Mouse (Mus musculus) forebrain, embryonic 13.5 days (tissue): ENCODE data around the gene Tiparp. TPM values are rescaled to one million over a fixed set of nuclear protein-coding genes. Genes with fewer than 3 reads are reported as not detected.

Experiments
- ATAC-seq: fragments of 200-750 bp; cut with Nextera tagmentation; 2 replicates; pipeline ENCODE4 v1.8.0; 2017
- H3K27ac ChIP-seq: fragments of 300-500 bp; sonication (generic); 2 replicates; pipeline ENCODE4 v1.5.1; 2015; ENCODE audit warnings: inconsistent platforms, mild to moderate bottlenecking, moderate library complexity
- H3K27me3 ChIP-seq: fragments of 300-500 bp; sonication (generic); 2 replicates; pipeline ENCODE4 v1.6.1; 2015; ENCODE audit warnings: mild to moderate bottlenecking, inconsistent platforms
- H3K36me3 ChIP-seq: fragments of 300-500 bp; sonication (generic); 2 replicates; pipeline ENCODE4 v1.6.1; 2015; ENCODE audit warnings: mild to moderate bottlenecking, inconsistent platforms; ENCODE audit not compliant: poor library complexity, severe bottlenecking
- H3K4me1 ChIP-seq: fragments of 300-500 bp; sonication (generic); 2 replicates; pipeline ENCODE4 v1.6.1; 2015; ENCODE audit warnings: inconsistent platforms
- H3K4me2 ChIP-seq: fragments of 300-500 bp; sonication (generic); 2 replicates; pipeline ENCODE4 v1.6.1; 2015; ENCODE audit warnings: inconsistent platforms, mild to moderate bottlenecking, moderate library complexity
- H3K4me3 ChIP-seq: fragments of 300-500 bp; sonication (generic); 2 replicates; pipeline ENCODE4 v1.5.1; 2015; ENCODE audit warnings: mild to moderate bottlenecking, inconsistent platforms
- H3K9ac ChIP-seq: fragments of 300-500 bp; sonication (generic); 2 replicates; pipeline ENCODE4 v1.6.1; 2015; ENCODE audit warnings: mild to moderate bottlenecking, inconsistent platforms
- H3K9me3 ChIP-seq: fragments of 300-500 bp; sonication (generic); replicated peaks from 2 replicates; pipeline ENCODE4 v1.6.1; 2016; ENCODE audit warnings: inconsistent platforms
- WGBS: fragments of 180-500 bp; shearing (Covaris S2); methylation state at CpG from one replicate; pipeline ENCODE4 v1.1.7; 2015; 5-methylcytosine and 5-hydroxymethylcytosine counted together
- polyA plus RNA-seq: library from polyadenylated mRNA; unstranded; fragments of >200 nt; fragmentation: Nextera tagmentation; extraction: Ambion mirVana; gene quantifications from 2 replicates; pipeline ENCODE4 v1.2.1, GENCODE M21; 2015

Tiparp gene
- polyA plus RNA-seq, 1 experiment from 2014 or later: 28.1 TPM

DNA sequence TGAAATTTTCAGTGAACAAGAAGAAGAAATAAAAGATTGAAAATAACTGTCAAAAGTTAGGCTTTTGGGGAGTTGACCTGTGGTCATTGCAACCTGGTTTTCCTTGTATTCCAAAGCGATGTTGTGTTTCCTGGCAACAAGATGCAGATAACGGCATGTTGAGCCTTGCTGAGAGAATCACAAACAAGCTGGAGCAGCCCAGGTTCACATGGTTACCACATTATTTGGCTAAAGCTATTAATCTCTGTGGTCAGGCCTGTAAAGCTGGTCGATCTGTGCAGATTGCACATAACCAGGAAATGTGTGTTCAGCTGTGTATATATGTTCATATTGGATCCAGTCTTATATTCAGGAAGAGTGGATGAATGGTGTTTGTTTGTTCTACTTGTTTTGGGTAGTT lies 5.4 kb downstream of the Tiparp start:
- H3K36me3 ChIP-seq: 0 out of 2 replicates have a peak, but pooled peaks cover 4% of the 10 kb centered on the region
- H3K27me3 ChIP-seq: no peaks in the 10 kb centered on the region
- H3K4me1 ChIP-seq: peaks cover 26% of the 10 kb centered on the region
- no peak for ATAC-seq
- H3K4me3 ChIP-seq: no peak overlapping the region
- WGBS: 50% methylated on average over 3 of the region's 3 CpGs
- no peaks in the 10 kb centered on the region for H3K9me3 ChIP-seq
- H3K9ac ChIP-seq: no peak overlapping the region
- no peak overlapping the region for H3K27ac ChIP-seq
- peak overlapping the region; percentile 30; the same call in 1 of the 2 replicates for H3K4me2 ChIP-seq

GRCm38 (mm10) chr3:65534488-65534887 lies 6.3 kb downstream of the Tiparp start:
- Histone ChIP-seq H3K27ac (no peak overlapping the region), H3K9ac (no peak overlapping the region), H3K4me2 (0 out of 2 replicates have a peak overlapping the region, but pooled peaks have one; percentile 6), H3K4me1 (peaks cover 26% of the 10 kb centered on the region), H3K27me3 (no peaks in the 10 kb centered on the region), H3K4me3 (no peak overlapping the region), H3K9me3 (no peaks in the 10 kb centered on the region), H3K36me3 (0 out of 2 replicates have a peak, but pooled peaks cover 4% of the 10 kb centered on the region)
- no peak for ATAC-seq
- 54% methylated on average over 2 of the region's 2 CpGs for WGBS

- Histone ChIP-seq H3K9me3 (no peaks in the 10 kb centered on the region), H3K27ac (no peak overlapping the region), H3K36me3 (0 out of 2 replicates have a peak, but pooled peaks cover 4% of the 10 kb centered on the region), H3K9ac (no peak overlapping the region), H3K4me2 (no peak overlapping the region), H3K27me3 (no peaks in the 10 kb centered on the region), H3K4me3 (no peak overlapping the region), H3K4me1 (peaks cover 22% of the 10 kb centered on the region)
- no peak; the same call in 1 of the 2 replicates for ATAC-seq
These were observed 7.0 kb downstream of the Tiparp start for GRCm38 (mm10) chr3:65535087-65535761.

GRCm38 (mm10) chr3:65537288-65537687 lies 9.1 kb downstream of the Tiparp start:
- H3K36me3 ChIP-seq: 0 out of 2 replicates have a peak, but pooled peaks cover 4% of the 10 kb centered on the region
- ATAC-seq: no peak
- no peak overlapping the region for H3K4me3 ChIP-seq
- no peak overlapping the region for H3K4me2 ChIP-seq
- H3K9me3 ChIP-seq: no peaks in the 10 kb centered on the region
- WGBS: 60% methylated on average over 1 of the region's 1 CpGs
- H3K27me3 ChIP-seq: no peaks in the 10 kb centered on the region
- H3K9ac ChIP-seq: no peak overlapping the region
- no peak overlapping the region for H3K27ac ChIP-seq
- H3K4me1 ChIP-seq: peaks cover 19% of the 10 kb centered on the region

- Histone ChIP-seq H3K4me2 (no peak overlapping the region), H3K36me3 (no peaks in the 10 kb centered on the region), H3K4me1 (peaks cover 3% of the 10 kb centered on the region), H3K4me3 (no peak overlapping the region), H3K27ac (no peak overlapping the region), H3K27me3 (no peaks in the 10 kb centered on the region), H3K9ac (no peak overlapping the region), H3K9me3 (no peaks in the 10 kb centered on the region)
- ATAC-seq: no peak
- 89% methylated on average over 6 of the region's 6 CpGs for WGBS
These were observed 12.8 kb downstream of the Tiparp start for GRCm38 (mm10) chr3:65540906-65541551.

GRCm38 (mm10) chr3:65541552-65541935 lies 13.3 kb downstream of the Tiparp start:
- Histone ChIP-seq H3K9me3 (no peaks in the 10 kb centered on the region), H3K4me1 (peaks cover 3% of the 10 kb centered on the region), H3K4me3 (no peak overlapping the region), H3K4me2 (no peak overlapping the region), H3K27ac (no peak overlapping the region), H3K27me3 (no peaks in the 10 kb centered on the region), H3K9ac (no peak overlapping the region), H3K36me3 (no peaks in the 10 kb centered on the region)
- ATAC-seq: no peak
- WGBS: 59% methylated on average over 4 of the region's 4 CpGs

- no peak overlapping the region for H3K4me3 ChIP-seq
- peaks cover 6% of the 10 kb centered on the region; the same call in 1 of the 2 replicates for H3K4me1 ChIP-seq
- H3K27me3 ChIP-seq: no peaks in the 10 kb centered on the region
- H3K4me2 ChIP-seq: no peak overlapping the region
- no peak for ATAC-seq
- H3K36me3 ChIP-seq: peaks cover 11% of the 10 kb centered on the region
- H3K9me3 ChIP-seq: no peaks in the 10 kb centered on the region
- H3K27ac ChIP-seq: no peak overlapping the region
- no peak overlapping the region for H3K9ac ChIP-seq
- 75% methylated on average over 6 of the region's 6 CpGs for WGBS
These were observed 21.6 kb downstream of the Tiparp start for GRCm38 (mm10) chr3:65549785-65550184.

GRCm38 (mm10) chr3:65551065-65551464 lies 22.9 kb downstream of the Tiparp start:
- 54% methylated on average over 5 of the region's 5 CpGs for WGBS
- Histone ChIP-seq H3K27me3 (no peaks in the 10 kb centered on the region), H3K36me3 (peaks cover 11% of the 10 kb centered on the region), H3K4me3 (no peak overlapping the region), H3K4me2 (no peak overlapping the region), H3K4me1 (peaks cover 6% of the 10 kb centered on the region; the same call in 1 of the 2 replicates), H3K9me3 (no peaks in the 10 kb centered on the region), H3K27ac (no peak overlapping the region), H3K9ac (no peak overlapping the region)
- ATAC-seq: no peak

DNA sequence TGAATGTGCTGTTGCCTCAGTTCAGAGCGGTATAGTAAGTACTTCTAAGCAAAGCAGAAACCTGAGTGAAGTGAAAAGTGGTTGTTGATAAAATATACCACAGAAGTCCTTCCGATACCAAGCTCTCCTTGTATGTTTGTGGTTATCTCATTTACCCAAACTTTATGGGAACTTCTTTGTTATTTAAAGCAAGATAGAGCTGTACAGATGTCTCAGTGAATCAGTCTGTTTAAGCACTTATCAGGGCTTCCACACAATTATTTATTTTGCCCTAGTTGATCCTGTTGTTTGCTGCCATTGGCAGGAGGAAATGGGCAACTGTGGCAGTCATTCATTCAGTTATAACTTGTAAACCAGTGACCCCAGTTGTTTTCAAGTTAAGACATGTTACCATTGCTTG lies 26.4 kb downstream of the Tiparp start:
- no peak for ATAC-seq

DNA sequence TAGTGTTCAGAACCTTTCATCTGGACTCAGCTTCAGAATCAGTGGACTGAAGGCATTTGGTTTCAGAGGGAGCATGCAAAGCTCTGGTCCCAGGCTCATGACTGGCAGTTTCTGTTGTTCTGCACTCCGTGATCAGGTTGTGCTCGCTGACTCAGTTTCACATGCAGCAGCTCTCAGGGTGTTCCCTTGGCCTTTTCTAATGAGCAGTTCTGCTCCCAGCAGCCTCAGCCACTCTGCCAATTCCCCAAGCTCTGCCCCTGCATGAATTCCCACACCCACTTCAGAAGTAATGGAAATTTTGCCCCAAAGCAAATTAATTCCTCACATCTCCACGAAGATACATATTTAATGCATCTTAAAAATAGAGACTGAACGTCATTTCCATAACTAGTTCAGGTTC lies 30.5 kb downstream of the Tiparp start:
- Histone ChIP-seq H3K9ac (no peak overlapping the region), H3K4me1 (peaks cover 4% of the 10 kb centered on the region; the same call in 1 of the 2 replicates), H3K9me3 (no peaks in the 10 kb centered on the region), H3K27ac (no peak overlapping the region), H3K36me3 (peaks cover 7% of the 10 kb centered on the region; the same call in 1 of the 2 replicates), H3K4me2 (no peak overlapping the region), H3K4me3 (no peak overlapping the region), H3K27me3 (no peaks in the 10 kb centered on the region)
- 55% methylated on average over 4 of the region's 4 CpGs for WGBS
- ATAC-seq: no peak

More for the DNA sequence above, 26.4 kb downstream of the Tiparp start:
- H3K9ac ChIP-seq: no peak overlapping the region
- 100% methylated on average over 2 of the region's 2 CpGs for WGBS
- H3K4me2 ChIP-seq: no peak overlapping the region
- H3K9me3 ChIP-seq: no peaks in the 10 kb centered on the region
- H3K27ac ChIP-seq: no peak overlapping the region
- H3K36me3 ChIP-seq: peaks cover 11% of the 10 kb centered on the region
- peaks cover 10% of the 10 kb centered on the region; the same call in 1 of the 2 replicates for H3K4me1 ChIP-seq
- H3K27me3 ChIP-seq: no peaks in the 10 kb centered on the region
- H3K4me3 ChIP-seq: no peak overlapping the region

- H3K4me1 ChIP-seq: peaks cover 5% of the 10 kb centered on the region; the same call in 1 of the 2 replicates
- no peaks in the 10 kb centered on the region for H3K9me3 ChIP-seq
- WGBS: 67% methylated on average over 9 of the region's 9 CpGs
- H3K36me3 ChIP-seq: no peaks in the 10 kb centered on the region
- ATAC-seq: no peak
- no peaks in the 10 kb centered on the region for H3K27me3 ChIP-seq
- H3K4me2 ChIP-seq: no peak overlapping the region
- H3K27ac ChIP-seq: no peak overlapping the region
- no peak overlapping the region for H3K9ac ChIP-seq
- no peak overlapping the region for H3K4me3 ChIP-seq
These were observed 34.0 kb downstream of the Tiparp start for GRCm38 (mm10) chr3:65562212-65562611.

GRCm38 (mm10) chr3:65562694-65563093 lies 34.5 kb downstream of the Tiparp start:
- H3K9me3 ChIP-seq: no peaks in the 10 kb centered on the region
- H3K4me2 ChIP-seq: no peak overlapping the region
- WGBS: 94% methylated on average over 3 of the region's 3 CpGs
- ATAC-seq: no peak
- H3K9ac ChIP-seq: no peak overlapping the region
- H3K36me3 ChIP-seq: no peaks in the 10 kb centered on the region
- H3K4me3 ChIP-seq: no peak overlapping the region
- H3K27me3 ChIP-seq: no peaks in the 10 kb centered on the region
- H3K4me1 ChIP-seq: peaks cover 3% of the 10 kb centered on the region; the same call in 1 of the 2 replicates
- H3K27ac ChIP-seq: no peak overlapping the region
